Mouse (Mus musculus): ENCODE measurements at regions not wholly inside any gene's neighbourhood (a gene's known extent, or its start where the extent isn't known, plus 50 kb on each side); places are given as distances from the start of the nearest gene placed in this dataset.

DNA sequence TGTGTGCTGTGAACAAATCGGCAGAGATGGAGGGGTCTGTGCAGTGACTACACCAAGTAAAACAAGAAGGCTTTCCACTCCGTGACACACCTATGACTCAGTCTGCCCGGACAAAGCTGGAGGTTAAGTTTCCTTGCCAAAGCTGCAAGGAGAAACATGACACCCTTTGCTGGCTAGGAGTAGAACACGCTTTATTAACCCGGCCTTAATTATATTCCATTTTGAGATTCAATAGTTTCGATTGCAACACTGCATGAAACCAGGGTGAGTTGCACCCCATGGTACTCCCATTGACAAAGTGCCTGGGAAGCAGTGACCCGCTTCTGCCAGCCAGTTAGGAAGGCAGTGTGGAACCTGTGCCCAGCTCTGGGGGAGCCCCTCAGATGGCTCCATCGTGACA is 256.2 kb upstream of the Gm26657 start:
- DNase-seq (ENCODE audit: low spot score), result no peak

DNA sequence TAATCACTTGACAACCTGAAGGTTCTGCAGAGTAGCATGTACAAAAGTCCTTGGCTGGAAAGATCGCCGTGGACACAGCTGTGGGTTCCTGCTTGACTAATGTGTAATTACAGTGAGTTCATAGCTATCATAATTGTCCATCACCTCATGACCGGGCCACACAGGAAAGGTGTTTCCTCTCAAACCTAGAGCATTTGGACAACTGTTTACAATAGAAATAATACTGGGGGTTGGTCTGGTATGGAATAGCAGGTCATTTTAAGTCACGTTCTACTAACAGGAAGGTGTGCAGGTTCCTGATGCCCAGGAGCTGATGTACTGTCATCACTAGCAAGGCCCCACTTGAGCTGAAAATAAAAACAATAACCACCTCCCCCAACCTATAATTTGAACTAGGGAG is 283.1 kb upstream of the Gm26657 start:
- DNase-seq (ENCODE audit: low spot score), result no peak

DNA sequence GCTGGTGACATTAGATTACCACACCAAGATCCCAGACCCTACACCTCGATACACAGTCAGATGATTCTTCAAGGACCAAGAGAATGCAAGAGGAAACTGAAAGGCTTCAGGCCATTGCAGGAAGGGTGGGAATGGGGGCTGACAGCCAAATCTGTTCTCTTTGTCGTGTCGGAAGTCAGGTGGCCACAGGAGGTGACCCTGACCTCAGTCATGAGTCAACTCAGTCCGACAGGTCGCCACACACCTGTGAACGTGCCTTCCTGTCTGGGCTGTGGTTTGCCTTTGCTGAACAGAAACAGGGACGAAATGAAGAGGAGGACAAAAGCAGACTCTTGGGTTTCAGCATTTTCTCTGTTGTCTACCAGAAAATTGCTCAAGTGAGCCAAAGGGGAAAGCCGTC is 318.3 kb upstream of the Gm26657 start:
- no peak for DNase-seq (ENCODE audit: low spot score)

DNA sequence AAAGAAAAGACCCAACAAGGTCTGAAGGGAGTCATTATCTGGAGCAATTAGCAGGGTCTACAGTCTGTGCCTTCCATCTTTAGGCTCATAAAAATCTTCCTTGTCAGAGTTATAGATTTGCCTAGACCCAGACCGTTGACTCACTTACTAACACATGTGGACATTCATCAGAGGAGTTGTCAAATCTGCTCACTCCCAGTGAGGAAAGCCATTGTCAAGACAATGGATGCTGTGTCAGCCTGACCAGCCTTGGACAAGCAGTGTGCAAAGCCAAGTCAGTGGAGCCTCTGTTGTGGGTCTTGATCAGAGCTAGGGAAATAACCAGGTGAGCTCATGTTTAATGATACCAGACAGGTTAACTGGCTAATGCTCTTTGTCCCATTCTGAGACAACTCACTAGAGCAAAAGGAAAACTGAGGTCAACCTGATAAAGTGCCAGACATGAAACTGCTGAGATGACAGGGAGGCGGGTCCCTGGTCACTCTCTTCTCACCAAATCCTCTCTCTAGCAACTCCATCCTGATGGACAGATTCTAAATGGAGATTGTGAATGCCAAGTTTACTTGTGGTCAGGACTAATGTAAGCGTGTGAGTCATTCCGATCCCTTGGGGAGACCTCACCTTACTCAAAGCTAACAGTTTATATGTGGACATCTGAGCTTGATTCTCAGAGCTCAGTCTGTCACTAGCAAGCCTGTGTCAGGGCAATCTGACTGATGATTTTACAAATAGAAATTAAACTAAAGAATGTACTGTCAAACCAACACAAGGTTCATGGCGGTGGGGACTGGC is 320.6 kb upstream of the Gm26657 start:
- no peak for DNase-seq (ENCODE audit: low spot score)

DNA sequence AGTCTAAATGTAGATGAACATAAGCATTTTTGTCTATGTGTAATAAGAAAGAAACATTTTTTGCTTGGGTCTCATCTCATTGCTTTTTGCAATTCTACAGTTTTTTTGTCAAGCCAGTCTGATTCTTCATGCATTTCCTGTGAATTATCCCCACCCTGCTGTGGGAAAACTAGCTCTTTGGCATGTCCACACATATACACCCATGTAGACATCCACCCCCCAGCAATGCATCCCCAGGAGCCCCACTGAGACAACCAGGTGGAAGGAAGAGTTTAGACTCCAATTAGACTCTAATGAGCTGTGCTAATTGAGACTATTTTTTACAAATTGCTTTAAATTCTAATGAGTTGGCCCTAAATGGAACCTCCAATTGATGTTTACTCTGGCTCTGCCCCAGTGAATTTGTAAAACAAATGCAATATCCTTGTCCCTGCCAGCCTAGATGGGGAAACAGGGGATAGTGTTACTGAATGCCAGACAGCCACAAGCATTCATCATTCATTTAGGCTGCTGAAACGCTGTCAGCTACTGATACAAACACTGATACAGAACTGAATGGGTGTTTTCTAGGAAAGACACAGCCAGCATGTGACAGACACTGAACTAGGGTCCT is 328.7 kb upstream of the Gm26657 start:
- DNase-seq (ENCODE audit: low spot score), result no peak

DNA sequence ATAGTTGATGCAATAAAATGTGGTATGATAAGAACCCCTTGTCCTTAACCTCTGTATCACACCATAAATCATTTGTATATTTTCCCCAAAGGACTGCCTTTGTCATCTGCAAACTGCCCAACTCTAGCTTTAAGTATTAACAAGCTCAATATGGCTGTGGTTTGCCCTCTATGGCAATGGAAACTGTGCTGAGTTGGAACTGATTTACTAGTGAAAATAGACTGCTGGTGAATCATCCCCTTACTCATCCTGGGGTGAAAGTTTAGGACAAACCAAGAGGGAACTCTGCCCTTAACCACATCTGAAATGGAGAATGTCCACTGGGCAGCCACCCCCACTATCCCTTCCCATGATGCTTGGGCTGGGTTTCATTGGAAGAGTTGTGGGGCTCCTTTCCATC is 346.1 kb upstream of the Gm26657 start:
- no peak for DNase-seq (ENCODE audit: low spot score)

DNA sequence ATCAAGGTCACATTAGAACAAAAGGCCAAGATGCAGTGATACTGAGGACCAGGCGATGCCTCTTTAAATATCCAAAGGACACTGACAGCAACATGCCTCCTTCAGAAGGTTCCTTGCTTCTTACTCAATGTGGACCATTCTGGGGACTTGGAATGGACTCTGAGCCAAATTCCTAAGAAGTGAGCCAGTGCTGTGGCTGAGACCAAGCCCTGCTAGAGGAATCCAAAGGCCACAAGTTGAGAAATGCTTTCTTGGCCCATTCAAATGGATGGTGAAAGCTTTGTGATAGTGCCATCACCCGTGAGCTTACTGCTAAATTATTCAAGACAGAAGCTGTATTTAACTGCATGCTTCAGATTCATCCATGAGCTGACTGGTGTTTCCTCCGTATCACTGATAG is 352.8 kb upstream of the Gm26657 start:
- peak; percentile 51 for DNase-seq (ENCODE audit: low spot score)

DNA sequence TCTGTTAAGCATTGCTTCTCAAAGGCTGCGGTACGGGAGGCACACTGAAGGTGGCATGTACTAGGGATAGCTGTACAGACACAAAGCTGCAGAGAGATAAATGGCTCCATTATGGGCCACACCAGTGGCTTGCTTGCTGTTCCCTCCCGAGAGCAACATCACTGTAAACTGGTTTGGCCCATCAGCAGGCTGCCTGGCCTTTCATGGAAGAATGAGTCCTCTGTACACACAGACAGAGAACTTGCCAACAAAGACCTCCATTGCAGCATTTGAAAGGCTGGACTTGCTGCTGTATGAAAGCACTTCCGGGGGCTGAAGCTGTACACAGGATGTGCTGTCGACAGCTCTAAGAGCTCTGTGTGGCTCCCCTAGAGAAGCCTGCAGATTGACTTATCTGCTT is 364.1 kb upstream of the Gm26657 start:
- no peak for DNase-seq (ENCODE audit: low spot score)

DNA sequence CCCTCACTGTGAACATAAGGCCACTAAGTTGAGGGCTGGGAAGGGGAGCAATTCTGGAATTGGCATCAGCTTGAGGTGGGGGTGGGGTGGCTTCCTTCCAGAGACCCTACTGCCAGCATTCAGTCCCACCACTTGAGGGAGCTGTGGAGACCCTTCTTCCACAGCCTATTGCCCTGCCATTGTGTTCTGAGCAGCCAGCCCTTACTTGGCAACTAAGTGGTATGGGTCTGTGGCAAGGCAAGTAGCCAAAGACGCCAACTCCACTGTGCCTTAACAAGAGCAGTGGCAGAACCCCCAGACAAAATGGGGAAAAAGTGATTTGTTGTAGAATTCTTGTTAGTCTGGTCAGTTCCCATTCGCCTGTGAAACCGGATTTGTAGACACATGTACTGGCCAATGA is 365.4 kb upstream of the Gm26657 start:
- DNase-seq (ENCODE audit: low spot score), result no peak

DNA sequence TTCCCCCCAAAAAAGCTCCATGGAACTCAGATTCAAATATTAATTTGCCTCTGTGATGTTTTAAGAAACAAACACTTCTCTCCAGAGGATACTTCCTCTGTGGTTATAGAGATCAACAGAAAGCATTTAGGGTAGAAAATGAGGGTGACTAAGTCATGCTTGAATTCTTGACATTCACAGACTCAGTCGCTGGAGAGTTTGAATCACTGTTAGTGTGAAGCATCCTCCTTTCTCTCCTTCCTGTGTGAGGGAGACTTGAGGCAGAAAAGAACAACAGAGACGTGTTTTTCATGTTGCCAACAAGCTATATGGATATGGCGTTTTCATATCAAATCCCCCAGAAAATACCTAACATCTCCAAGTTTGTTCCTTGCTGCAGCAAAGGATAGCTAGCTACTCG is 366.1 kb upstream of the Gm26657 start:
- DNase-seq (ENCODE audit: low spot score), result no peak

DNA sequence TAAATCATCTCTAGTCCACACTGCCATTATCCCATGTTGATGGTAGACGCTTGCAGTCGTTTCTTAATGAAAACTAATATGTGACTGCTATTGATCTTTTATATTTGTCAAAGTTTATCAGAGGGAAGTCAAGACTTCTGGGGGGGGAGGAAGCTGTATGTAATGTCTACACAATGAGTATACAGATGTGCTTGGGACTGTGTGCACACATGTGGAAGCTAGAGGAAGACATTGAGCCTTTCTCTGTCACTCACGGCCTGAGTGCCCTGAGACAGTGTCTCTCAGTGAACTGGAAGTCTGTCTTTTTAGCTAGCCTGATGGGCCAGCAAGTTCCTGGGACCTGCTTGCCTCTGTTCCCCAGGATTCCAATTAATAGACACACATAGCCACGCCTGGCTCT is 366.7 kb upstream of the Gm26657 start:
- no peak for DNase-seq (ENCODE audit: low spot score)

DNA sequence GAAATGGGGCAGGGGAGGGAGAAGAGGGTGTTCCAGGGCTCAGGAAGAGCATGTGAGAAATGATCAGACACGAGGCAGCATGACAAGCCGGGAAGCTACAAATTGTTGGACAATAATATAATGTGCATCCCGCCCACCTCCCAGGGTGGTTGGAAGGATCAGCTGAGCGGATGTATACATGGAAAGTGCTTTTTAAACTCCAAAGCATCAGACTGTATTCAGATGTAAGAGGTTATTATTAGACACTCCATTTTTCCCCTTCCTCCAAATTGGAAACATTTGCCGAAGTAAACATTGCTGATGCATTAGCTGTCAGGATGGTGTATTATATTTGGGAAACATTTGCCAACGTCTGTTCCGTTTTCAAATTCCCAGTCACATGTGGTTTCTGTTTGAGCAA is 367.2 kb upstream of the Gm26657 start:
- DNase-seq (ENCODE audit: low spot score), result no peak

DNA sequence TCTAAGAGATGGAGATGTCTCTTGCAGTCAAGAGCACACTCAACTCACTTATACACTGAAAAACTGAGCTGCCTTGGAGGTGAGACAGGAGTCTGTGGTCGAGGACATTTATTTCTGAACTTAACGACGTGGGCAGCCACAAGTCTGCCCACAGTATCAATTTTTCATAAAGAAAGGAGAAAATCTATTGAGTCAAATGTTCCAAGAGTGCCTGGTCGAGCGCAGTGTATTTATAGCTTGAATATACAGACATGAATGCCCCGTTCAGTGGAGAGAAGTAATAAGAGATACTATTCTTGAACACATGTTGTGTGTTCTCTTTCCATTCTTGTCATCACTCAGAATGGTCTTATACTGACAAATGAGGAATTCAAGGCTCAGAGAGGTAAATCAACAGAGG is 375.3 kb upstream of the Gm26657 start:
- DNase-seq (ENCODE audit: low spot score), result no peak

DNA sequence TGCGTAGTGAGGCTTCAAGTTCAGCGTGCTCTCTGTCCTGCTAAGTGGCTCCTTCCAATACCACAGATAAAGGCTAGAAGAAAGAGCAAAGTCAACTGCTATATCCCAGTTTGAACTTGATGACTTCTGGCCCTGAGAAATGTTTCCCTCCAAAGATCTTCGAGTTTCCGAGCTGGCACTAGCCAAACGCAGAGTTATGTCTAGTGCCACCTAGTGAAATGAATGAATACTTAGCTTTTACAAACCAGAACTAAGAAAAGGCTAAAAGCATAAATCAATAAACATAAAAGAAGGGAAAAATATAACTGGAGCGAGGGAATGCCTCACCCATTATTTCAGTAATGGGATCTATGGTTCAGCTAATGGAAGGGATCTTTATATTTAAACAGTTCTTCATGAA is 377.7 kb upstream of the Gm26657 start:
- DNase-seq (ENCODE audit: low spot score), result no peak

DNA sequence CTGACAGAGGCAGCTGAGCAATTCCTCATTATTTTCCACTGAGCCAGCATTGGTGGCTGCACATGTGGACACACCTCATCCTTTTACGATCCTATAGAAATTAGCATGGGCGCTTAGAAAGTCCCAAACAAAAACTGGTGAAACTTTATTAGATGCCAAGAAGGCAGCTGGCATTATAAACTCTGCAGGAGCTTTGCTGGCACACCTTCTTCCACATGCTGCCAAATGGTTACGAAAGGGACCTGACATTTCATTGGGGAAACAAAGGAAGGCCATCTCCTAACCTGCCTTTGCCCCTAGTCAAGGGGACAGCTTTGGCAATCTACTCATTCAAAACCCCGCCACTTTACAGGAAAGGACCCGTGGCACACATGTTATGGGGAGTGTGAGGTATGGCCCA is 390.7 kb upstream of the Gm26657 start:
- no peak for DNase-seq (ENCODE audit: low spot score)

DNA sequence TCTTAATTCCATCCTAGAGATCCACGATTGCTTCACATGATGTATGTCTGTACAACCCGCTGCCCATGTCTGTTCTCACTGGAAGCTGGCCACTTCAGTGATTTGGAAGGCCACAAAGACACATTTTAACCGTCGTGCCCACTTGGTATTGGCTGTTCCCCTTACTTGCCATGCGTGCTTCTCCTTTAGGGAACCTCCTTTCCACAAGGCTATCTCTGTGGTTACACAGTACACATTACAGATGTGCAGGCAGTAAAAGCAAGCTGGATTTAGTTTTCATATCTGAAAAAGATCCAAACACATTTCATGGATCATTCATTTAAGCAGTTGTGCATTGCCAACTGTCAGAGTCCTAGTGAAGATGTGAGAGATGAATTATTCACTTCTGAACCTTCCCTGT is 414.7 kb upstream of the Gm26657 start:
- no peak for DNase-seq (ENCODE audit: low spot score)

DNA sequence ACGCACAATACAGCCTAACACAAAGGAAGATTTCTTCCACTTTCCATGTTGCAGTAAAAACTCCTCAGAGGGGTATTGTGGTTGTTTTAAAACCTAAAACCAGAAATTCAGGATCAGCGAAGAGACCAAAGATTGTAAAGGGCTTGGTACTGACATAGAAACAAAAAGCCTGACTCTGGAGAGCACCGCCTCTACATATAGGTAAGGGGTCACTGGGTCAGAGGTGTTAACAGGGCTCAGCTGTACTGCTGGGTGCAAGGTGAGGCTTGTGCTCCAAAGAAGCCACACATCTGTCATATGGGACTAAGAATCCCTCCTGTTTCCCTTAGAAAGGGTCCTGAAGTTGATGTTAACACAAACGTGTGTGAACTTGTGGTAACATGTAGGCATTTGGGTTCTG is 420.7 kb upstream of the Gm26657 start:
- DNase-seq (ENCODE audit: low spot score), result no peak

DNA sequence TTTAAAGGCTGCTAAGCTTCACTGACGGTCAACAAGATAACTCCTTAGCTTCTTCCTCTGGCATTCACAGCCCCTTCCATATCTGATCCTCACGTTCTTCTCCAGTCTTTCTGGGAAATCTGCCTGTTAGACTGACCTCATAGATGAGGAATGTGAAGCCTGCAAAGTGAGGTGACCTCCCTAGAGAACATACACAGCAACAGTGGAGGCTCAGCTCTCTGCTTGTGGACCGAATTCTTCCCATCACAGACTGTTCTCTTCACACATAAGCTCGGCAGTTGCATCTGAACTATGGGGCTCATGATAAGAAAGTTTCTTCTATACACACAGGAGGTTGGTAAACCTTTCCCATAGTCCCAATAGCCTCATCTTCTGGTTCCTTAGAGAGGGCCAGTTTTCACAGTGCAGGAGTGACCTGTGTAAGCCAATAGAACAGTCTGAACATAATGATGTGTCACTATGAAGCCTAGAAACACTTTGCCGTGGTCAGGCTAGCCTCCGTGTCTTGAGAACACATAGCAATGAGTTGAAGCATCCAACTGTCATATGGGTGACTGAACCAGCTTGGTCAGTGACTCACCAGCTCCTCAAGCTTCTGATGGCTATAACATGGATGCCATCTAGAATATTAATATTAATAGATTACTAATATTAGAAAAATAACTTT is 434.1 kb upstream of the Gm26657 start:
- DNase-seq (ENCODE audit: low spot score), result no peak

DNA sequence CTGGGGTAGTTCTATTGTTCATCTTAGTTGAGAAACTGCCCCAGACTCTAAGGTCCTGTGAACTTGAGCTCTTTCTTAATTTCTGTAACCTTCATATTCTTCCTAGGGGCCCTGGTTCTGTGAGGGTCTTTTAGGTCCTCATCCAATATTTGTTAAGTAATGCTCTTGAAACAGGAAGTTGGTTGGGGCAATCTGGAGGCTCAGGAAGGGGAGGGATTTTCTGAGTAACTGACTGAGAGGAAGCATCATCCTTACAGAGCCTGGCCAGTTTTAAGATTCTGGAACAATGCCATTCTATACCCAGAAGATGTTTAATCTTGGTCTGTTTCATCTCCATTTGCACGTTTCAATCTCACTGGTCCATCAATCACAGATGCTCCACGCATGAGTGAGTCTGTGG is 435.6 kb upstream of the Gm26657 start:
- DNase-seq (ENCODE audit: low spot score), result no peak

DNA sequence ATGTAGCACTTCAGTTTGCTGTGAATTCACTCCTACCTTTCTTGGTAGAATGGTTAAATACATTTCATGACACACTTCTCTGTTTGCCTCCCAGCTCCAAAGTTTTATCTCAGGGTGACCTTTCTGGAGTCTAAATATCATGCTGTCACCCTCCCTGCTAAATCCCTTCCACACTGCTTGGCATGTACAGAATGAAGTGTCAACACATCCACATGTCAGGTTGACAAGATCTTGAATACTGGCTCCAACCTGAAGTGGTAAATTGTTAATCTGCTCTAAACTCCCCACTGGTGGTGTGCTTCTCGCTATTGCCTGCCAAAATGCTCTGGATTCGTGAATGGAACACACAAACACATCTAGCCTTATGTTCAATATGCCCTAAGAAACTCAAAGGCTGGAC is 451.9 kb upstream of the Gm26657 start:
- peak; percentile 22 for DNase-seq (ENCODE audit: low spot score)

DNA sequence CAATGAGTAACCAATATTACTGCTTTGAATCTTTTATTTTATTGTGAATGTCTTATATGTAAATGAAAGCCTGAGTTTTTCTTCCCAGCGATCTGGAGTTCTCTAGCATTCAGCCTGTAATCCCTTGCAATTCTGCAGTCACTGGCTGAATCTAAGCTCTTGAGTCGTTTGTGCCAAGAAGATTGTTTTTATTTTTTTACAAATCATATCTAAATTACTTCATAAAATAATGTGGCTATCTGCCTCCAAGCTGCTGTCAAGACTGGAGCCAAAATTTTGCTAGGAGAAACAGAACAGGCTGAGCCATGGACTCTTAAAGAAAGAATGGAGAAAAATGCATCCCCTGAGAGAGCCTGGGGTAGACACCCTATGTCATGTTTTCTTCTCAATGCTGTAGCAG is 455.4 kb upstream of the Gm26657 start:
- peak; percentile 26 for DNase-seq (ENCODE audit: low spot score)

DNA sequence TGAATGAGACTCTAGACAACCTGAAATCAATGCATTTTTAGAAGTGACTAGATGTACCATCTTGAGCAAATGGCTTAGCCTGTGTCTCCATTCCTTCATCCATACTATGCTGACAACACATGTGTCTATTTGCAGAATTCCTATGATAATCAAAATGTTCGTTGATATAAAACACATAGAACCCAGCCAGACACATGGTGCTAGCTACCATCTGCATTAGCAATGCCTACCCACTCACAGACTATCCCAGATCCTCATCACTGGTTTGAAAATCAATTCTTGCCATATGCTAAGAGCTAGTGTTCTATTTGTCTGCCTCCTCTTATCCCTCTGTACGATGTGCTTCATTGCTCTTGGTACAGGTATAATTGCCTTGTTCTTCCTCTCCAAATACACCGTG is 464.0 kb upstream of the Gm26657 start:
- DNase-seq (ENCODE audit: low spot score), result no peak

DNA sequence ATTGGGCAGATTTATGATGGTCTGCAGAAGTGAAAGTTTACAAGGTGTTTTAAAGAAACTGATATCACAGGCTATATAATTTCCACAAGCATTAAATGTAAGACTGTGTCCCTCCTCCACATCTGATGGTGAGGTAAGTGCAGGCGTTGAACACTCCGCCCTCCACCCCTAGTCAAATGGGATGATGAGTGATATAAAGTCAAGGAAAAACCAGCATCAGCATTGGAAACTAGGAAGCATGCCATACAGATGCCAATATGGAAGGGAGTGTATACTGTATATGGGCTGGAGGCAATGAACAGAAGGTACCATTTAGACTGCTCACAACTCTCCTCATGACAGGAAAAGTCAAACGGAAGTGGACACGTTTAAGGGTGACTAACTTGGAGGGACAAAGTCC is 468.5 kb upstream of the Gm26657 start:
- no peak for DNase-seq (ENCODE audit: low spot score)
